Mouse (Mus musculus): ENCODE measurements around the gene Khdc1a.
"Not testable (repeated sequence)": the region's sequence is repeated elsewhere in the genome, so short reads cannot be mapped to it uniquely, and the experiment has no call there.

Khdc1a gene

DNA sequence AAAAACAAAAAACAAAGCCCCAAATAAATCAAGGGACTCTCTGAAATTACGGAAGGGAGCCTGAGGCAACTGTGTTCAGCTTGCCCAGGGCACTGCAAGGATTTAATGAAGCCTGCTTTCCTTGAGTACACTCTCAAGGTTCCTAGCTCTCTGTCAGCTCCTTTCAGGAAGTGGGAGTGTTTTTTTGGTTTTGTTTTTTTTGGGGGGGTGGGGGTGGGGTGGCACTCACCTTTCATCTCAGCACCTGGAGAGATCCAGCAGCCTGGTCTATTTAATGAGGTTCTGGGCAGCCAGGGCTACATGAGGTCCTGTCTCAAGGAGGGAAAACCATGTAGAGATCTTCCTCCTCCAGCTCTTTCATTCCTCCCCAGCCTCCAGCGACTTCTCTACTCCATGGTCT, at the start of gene Khdc1a:
Gene Khdc1a, plus strand, starts transcription at position 301 of the 400 bp plus-strand sequence.
- DNase-seq (ENCODE audit: low spot score), result no peak

DNA sequence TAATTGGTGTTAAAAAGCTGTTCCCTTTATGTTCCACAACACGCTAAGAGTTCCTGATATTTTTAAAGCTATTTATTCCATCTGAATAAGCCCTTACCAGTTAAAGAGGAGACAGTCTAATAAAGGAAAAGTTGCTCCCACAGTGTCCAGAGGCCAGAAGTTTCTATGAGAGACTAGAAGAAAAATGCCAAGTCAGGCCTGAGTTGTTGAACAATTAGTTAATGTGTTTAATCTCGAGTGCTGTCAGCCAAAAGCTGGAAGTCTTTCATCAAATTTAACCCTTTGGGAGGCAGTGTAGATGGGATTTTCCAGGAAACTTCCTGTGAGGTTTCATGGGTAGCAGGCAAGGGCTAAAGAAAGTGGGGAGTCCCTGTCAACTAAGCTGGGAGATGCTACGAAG, 49.6 kb upstream of the Khdc1a start:
- no peak for DNase-seq (ENCODE audit: low spot score)

DNA sequence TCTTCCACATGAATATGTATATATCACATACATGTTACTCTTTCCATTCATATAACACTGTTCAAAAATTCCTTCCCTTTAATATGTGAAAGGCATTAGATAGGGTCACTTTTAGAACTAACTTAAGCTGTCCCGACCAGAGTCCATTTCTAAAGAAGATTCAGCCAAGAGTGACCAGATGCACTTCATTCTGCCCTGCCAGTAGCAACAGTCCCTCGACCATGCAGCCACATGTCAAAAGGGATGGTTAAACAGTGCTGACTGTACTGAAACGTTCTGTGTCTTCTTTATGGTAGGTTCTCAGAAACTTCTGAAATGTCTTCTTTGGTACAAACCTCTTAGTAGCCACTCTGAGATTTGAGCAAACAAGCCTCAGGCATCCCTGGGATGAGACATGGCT, 47.8 kb upstream of the Khdc1a start:
- no peak for DNase-seq (ENCODE audit: low spot score)

GRCm38 (mm10) chr1:21304174-21304573, 45.3 kb upstream of the Khdc1a start:
- no peak for DNase-seq (ENCODE audit: low spot score)

- DNase-seq (ENCODE audit: low spot score), result no peak
These were observed 44.8 kb upstream of the Khdc1a start for GRCm38 (mm10) chr1:21304646-21305045.

- no peak for DNase-seq (ENCODE audit: low spot score)
These were observed 44.0 kb upstream of the Khdc1a start for GRCm38 (mm10) chr1:21305443-21305842.

DNA sequence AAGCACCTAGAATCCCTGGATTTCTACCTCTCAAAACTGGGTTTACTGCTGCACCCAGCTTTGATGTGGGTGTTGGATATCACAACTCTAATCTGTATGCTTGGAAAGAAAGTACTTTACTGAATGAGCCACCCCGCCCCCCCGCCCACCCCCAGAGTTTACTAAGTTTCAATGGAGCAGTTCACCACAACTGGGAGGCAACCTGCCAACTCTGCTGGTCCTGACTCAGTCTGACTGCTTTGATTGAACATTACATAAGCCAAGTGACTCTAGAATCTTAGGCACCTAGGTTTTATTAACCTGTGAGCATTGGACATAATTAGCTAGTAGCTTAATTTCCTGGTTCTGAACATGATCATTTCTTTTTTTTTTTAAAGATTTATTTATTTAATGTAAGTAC, 35.1 kb upstream of the Khdc1a start:
- no peak for DNase-seq (ENCODE audit: low spot score)

DNA sequence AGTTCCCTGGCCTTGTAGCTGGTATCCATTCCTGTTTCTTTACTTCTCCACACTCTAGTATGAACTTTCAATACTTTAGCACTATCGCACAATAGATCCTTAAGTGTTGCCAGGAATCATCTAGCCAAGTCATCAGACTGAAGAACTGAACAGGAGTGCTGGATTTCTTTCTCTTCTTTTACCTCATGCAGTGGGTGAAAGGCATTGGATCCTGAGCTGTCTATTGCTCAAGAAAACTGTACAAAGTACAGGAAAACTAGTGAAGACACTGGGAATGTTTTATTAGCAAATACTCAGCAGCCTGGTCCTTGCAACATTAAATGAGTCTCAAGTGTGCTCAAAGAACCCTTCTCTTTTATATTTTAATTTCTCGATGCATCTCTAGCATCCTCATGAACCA, 33.7 kb upstream of the Khdc1a start:
- DNase-seq (ENCODE audit: low spot score), result no peak

- DNase-seq (ENCODE audit: low spot score), result no peak
These were observed 33.1 kb upstream of the Khdc1a start for GRCm38 (mm10) chr1:21316305-21316704.

DNA sequence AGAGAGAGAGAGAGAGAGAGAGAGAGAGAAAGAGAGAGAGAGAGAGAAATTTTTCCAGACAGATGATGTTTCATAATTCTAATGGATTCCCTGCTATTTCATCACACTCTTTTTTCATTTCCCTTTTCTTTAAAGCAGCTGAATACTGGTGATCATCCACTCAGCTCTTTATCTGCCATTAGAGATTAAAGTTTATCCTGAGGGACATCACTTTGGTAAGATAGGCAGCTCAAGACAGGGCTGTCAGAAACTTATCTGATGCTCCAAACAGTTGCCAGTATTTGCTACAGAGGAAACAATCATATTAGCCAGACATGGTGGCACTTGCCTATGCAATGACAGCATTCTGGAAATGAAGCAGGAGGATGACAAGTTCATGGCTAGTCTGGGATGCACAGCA, 31.2 kb upstream of the Khdc1a start:
- no peak for DNase-seq (ENCODE audit: low spot score)

- not testable (repeated sequence) for DNase-seq (ENCODE audit: low spot score)
These were observed 29.2 kb upstream of the Khdc1a start for GRCm38 (mm10) chr1:21320271-21320670.

DNA sequence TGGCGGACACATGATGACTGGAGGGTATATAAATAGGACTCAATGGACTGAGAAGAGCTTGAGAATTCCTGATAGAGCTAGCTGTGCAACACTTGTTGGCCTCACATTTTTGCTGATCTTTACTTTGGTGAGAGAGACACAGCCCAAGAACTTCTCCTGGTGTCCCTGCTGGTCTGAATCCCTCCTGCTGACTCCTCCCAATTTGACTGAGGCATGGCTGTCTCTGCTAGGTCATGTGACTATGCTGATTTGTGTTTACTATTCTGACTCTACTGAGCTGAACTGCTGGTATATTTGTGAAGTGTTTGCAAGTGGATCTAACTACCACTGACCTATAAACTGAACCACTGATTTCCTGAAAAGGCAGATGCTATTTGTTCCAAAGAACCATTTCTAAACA, 27.8 kb upstream of the Khdc1a start:
- no peak for DNase-seq (ENCODE audit: low spot score)

DNA sequence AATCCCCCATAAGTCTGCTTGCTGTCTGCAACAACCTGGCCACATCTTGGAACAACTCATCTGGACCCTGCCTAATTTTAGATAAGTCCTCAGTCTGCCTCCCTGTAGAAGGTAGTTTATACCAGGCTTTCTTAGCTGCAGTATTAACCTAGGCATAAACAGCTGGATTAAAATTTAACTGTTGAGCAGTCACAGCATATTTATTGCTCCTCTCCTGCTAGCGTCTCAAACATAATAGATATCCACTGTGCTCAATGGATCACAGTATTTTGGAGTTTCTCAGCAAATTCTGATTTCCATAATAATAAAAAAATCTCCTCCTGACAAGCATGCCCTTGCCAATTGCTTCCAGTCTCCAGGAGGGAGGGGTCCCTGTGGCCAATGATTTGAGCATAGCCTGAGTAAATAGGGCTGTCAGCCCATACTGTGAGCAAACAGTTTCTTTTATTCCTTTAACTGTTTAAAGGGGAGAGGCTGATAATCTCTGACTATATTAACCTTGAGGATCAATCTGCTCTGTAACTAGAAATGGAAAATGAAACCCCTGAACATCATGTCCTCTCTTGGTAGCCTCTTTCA, 25.4 kb upstream of the Khdc1a start:
- no peak for DNase-seq (ENCODE audit: low spot score)

- no peak for DNase-seq (ENCODE audit: low spot score)
These were observed 24.8 kb upstream of the Khdc1a start for GRCm38 (mm10) chr1:21324633-21325032.

GRCm38 (mm10) chr1:21326733-21327132, 22.7 kb upstream of the Khdc1a start:
- DNase-seq (ENCODE audit: low spot score), result no peak

GRCm38 (mm10) chr1:21331161-21331560, 18.3 kb upstream of the Khdc1a start:
- DNase-seq (ENCODE audit: low spot score), result peak; percentile 62

DNA sequence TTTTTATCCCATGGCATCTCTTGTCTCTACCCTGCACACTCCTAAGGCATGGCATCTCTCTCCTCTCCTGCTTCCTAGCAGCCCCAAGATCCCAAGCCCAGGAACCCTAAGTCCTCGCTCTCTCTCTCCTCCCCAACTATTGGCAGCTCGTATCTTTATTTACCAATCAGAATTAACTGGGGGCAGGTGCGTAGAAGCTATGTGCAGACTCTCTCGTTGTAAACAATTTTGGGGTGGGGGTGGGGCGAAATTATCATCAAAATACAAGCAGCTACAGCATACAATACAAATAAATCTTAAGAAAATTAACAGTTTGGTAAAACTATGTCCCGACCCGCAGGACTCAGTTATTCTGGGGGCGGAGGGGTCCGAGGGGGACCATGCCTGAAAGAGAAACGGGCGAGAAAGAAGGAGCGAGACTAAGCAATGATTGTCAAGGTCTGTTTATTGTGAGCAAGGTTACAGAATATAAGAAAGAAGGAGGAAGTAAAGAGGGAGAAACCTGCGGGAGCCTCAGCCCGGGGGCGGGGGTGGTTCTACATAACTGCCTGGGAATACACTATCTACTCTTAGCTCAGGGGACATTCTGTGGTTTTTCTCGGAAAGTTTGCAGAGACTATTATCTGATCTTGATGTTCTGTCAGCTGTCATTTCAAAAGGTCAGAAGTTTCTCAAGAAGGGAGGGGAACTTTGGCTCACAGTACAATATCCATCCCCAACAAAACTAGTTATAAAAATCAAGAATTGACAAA, 16.0 kb upstream of the Khdc1a start:
- no peak for DNase-seq (ENCODE audit: low spot score)

DNA sequence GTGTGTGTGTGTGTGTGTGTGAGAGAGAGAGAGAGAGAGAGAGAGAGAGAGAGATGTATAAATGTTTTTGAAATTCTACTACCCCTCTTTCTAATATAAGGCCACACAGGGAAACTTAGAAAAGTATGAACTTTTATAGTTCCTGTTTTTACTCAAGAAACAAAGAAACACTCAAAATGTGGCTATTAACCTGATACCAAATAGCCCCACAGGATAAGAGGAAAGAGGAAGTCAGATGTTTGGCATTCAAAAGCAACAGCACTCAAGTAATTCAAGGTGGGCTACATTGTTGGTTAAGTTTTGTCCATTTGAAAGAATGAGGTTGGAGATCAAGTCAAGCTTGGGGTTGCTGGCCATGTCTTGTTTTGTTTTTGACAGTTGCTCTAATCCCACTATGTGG, 13.6 kb upstream of the Khdc1a start:
- DNase-seq (ENCODE audit: low spot score), result no peak

- DNase-seq (ENCODE audit: low spot score), result no peak
These were observed 8.7 kb upstream of the Khdc1a start for GRCm38 (mm10) chr1:21340745-21341144.

- DNase-seq (ENCODE audit: low spot score), result peak; percentile 60
These were observed 5.2 kb upstream of the Khdc1a start for GRCm38 (mm10) chr1:21344253-21344652.

GRCm38 (mm10) chr1:21344752-21345151, 4.7 kb upstream of the Khdc1a start:
- not testable (repeated sequence) for DNase-seq (ENCODE audit: low spot score)

GRCm38 (mm10) chr1:21368031-21368430, 18.6 kb downstream of the Khdc1a start, which contains the start of gene Khdc1c:
Khdc1c (plus strand) TSS chr1:21368331.
- DNase-seq (ENCODE audit: low spot score), result not testable (repeated sequence)

- no peak for DNase-seq (ENCODE audit: low spot score)
These were observed 33.8 kb downstream of the Khdc1a start, which contains the start of gene Khdc1b for GRCm38 (mm10) chr1:21383256-21383655. Khdc1b (plus strand) TSS chr1:21383556.

Measured in embryo, embryonic 10.5 days (tissue).